Mouse (Mus musculus): ENCODE measurements around the gene Maml2. TPM values are rescaled to one million over a fixed set of nuclear protein-coding genes. Genes with fewer than 3 reads are reported as not detected.
A peak's percentile ranks its signal among the peaks of the same experiment; 100 is the strongest.

Maml2 gene
- total and polyA plus RNA-seq, 2 experiments from 2014 or later: 11.4 to 11.6 TPM

- H3K27me3 ChIP-seq (ENCODE audit: insufficient read depth, low read length): no peaks in the 10 kb centered on the region
- 96% methylated on average over 3 of the region's 3 CpGs for WGBS
- H3K27ac ChIP-seq: no peak overlapping the region
- no peaks in the 10 kb centered on the region for H3K36me3 ChIP-seq (ENCODE audit: insufficient read depth, low read length)
- H3K9ac ChIP-seq (replicated peaks; ENCODE audit: low read length): no peak overlapping the region
- no peaks in the 10 kb centered on the region for H3K4me1 ChIP-seq (ENCODE audit: insufficient read depth, low read length)
- no peak for TF ChIP-seq CTCF (IDR thresholded peaks at IDR 0.05; ENCODE audit: low read depth)
- no peaks in the 10 kb centered on the region for H3K9me3 ChIP-seq (ENCODE audit: low read length)
- DNase-seq (ENCODE audit: low spot score): no peak
- H3K4me2 ChIP-seq (ENCODE audit: low read depth, low read length): no peak overlapping the region
- ATAC-seq: no peak
- H3K4me3 ChIP-seq (ENCODE audit: low read length): no peak overlapping the region
Observed at GRCm38 (mm10) chr9:13572847-13573246, 275.1 kb downstream of the Maml2 start.

GRCm38 (mm10) chr9:13574059-13574458, 276.3 kb downstream of the Maml2 start:
- no peaks in the 10 kb centered on the region for H3K4me1 ChIP-seq (ENCODE audit: insufficient read depth, low read length)
- no peak for TF ChIP-seq CTCF (IDR thresholded peaks at IDR 0.05; ENCODE audit: low read depth)
- no peaks in the 10 kb centered on the region for H3K27me3 ChIP-seq (ENCODE audit: insufficient read depth, low read length)
- no peaks in the 10 kb centered on the region for H3K9me3 ChIP-seq (ENCODE audit: low read length)
- no peaks in the 10 kb centered on the region for H3K36me3 ChIP-seq (ENCODE audit: insufficient read depth, low read length)
- H3K4me2 ChIP-seq (ENCODE audit: low read depth, low read length): no peak overlapping the region
- H3K27ac ChIP-seq: no peak overlapping the region
- WGBS: 65% methylated on average over 5 of the region's 5 CpGs
- ATAC-seq (no peak), DNase-seq (ENCODE audit: low spot score) (no peak)
- H3K9ac ChIP-seq (replicated peaks; ENCODE audit: low read length): no peak overlapping the region
- no peak overlapping the region for H3K4me3 ChIP-seq (ENCODE audit: low read length)

GRCm38 (mm10) chr9:13574913-13575312, 277.2 kb downstream of the Maml2 start:
- Histone ChIP-seq H3K36me3 (ENCODE audit: insufficient read depth, low read length) (no peaks in the 10 kb centered on the region), H3K9ac (replicated peaks; ENCODE audit: low read length) (no peak overlapping the region), H3K4me3 (ENCODE audit: low read length) (no peak overlapping the region), H3K9me3 (ENCODE audit: low read length) (no peaks in the 10 kb centered on the region), H3K27me3 (ENCODE audit: insufficient read depth, low read length) (no peaks in the 10 kb centered on the region), H3K4me1 (ENCODE audit: insufficient read depth, low read length) (no peaks in the 10 kb centered on the region), H3K4me2 (ENCODE audit: low read depth, low read length) (no peak overlapping the region), H3K27ac (no peak overlapping the region)
- 49% methylated on average over 2 of the region's 2 CpGs for WGBS
- TF ChIP-seq CTCF (IDR thresholded peaks at IDR 0.05; ENCODE audit: low read depth): no peak
- DNase-seq (ENCODE audit: low spot score) (no peak), ATAC-seq (no peak)

- ATAC-seq (no peak), DNase-seq (ENCODE audit: low spot score) (no peak)
- WGBS: 65% methylated on average over 1 of the region's 1 CpGs
- H3K4me3 ChIP-seq (ENCODE audit: low read length): no peak overlapping the region
- no peak overlapping the region for H3K4me2 ChIP-seq (ENCODE audit: low read depth, low read length)
- H3K27ac ChIP-seq: no peak overlapping the region
- H3K9me3 ChIP-seq (ENCODE audit: low read length): no peaks in the 10 kb centered on the region
- no peaks in the 10 kb centered on the region for H3K4me1 ChIP-seq (ENCODE audit: insufficient read depth, low read length)
- no peak overlapping the region for H3K9ac ChIP-seq (replicated peaks; ENCODE audit: low read length)
- no peak for TF ChIP-seq CTCF (IDR thresholded peaks at IDR 0.05; ENCODE audit: low read depth)
- no peaks in the 10 kb centered on the region for H3K27me3 ChIP-seq (ENCODE audit: insufficient read depth, low read length)
- H3K36me3 ChIP-seq (ENCODE audit: insufficient read depth, low read length): no peaks in the 10 kb centered on the region
Observed at GRCm38 (mm10) chr9:13577150-13577549, 279.4 kb downstream of the Maml2 start.

- Histone ChIP-seq H3K9ac (replicated peaks; ENCODE audit: low read length) (no peak overlapping the region), H3K4me2 (ENCODE audit: low read depth, low read length) (no peak overlapping the region), H3K27ac (no peak overlapping the region), H3K4me3 (ENCODE audit: low read length) (no peak overlapping the region), H3K9me3 (ENCODE audit: low read length) (no peaks in the 10 kb centered on the region), H3K27me3 (ENCODE audit: insufficient read depth, low read length) (no peaks in the 10 kb centered on the region), H3K4me1 (ENCODE audit: insufficient read depth, low read length) (peaks cover 5% of the 10 kb centered on the region; the same call in 1 of the 2 replicates), H3K36me3 (ENCODE audit: insufficient read depth, low read length) (no peaks in the 10 kb centered on the region)
- DNase-seq (ENCODE audit: low spot score) (no peak), ATAC-seq (no peak)
- 76% methylated on average over 5 of the region's 5 CpGs for WGBS
- TF ChIP-seq CTCF (IDR thresholded peaks at IDR 0.05; ENCODE audit: low read depth): no peak
Observed at GRCm38 (mm10) chr9:13581184-13581583, 283.4 kb downstream of the Maml2 start.

- Histone ChIP-seq H3K4me1 (ENCODE audit: insufficient read depth, low read length) (peaks cover 5% of the 10 kb centered on the region; the same call in 1 of the 2 replicates), H3K4me2 (ENCODE audit: low read depth, low read length) (no peak overlapping the region), H3K4me3 (ENCODE audit: low read length) (no peak overlapping the region), H3K27ac (peak overlapping the region; percentile 48; the same call in 1 of the 2 replicates), H3K9me3 (ENCODE audit: low read length) (no peaks in the 10 kb centered on the region), H3K9ac (replicated peaks; ENCODE audit: low read length) (no peak overlapping the region), H3K36me3 (ENCODE audit: insufficient read depth, low read length) (no peaks in the 10 kb centered on the region), H3K27me3 (ENCODE audit: insufficient read depth, low read length) (no peaks in the 10 kb centered on the region)
- no peak for DNase-seq (ENCODE audit: low spot score)
- WGBS: 38% methylated on average over 5 of the region's 5 CpGs
- no peak for ATAC-seq
- no peak for TF ChIP-seq CTCF (IDR thresholded peaks at IDR 0.05; ENCODE audit: low read depth)
Observed at GRCm38 (mm10) chr9:13583952-13584351, 286.2 kb downstream of the Maml2 start.

- Histone ChIP-seq H3K27ac (no peak overlapping the region), H3K27me3 (ENCODE audit: insufficient read depth, low read length) (no peaks in the 10 kb centered on the region), H3K4me3 (ENCODE audit: low read length) (no peak overlapping the region), H3K4me1 (ENCODE audit: insufficient read depth, low read length) (peaks cover 5% of the 10 kb centered on the region; the same call in 1 of the 2 replicates), H3K9ac (replicated peaks; ENCODE audit: low read length) (no peak overlapping the region), H3K4me2 (ENCODE audit: low read depth, low read length) (no peak overlapping the region), H3K9me3 (ENCODE audit: low read length) (no peaks in the 10 kb centered on the region), H3K36me3 (ENCODE audit: insufficient read depth, low read length) (no peaks in the 10 kb centered on the region)
- TF ChIP-seq CTCF (IDR thresholded peaks at IDR 0.05; ENCODE audit: low read depth): no peak
- ATAC-seq (no peak), DNase-seq (ENCODE audit: low spot score) (no peak)
- WGBS: 86% methylated on average over 3 of the region's 3 CpGs
Observed at GRCm38 (mm10) chr9:13584435-13584834, 286.7 kb downstream of the Maml2 start.

Data from hindbrain, postnatal 0 days (tissue).